Mouse (Mus musculus) brain, embryonic 18.5 days (tissue): ENCODE results near the gene Gm21885.

Experiments used
- DNase-seq: peaks from one replicate; pipeline ENCODE4 v3.0.0-alpha.2; 2012; ENCODE audit warnings: low read depth, low spot score

Gene Gm21885

DNA sequence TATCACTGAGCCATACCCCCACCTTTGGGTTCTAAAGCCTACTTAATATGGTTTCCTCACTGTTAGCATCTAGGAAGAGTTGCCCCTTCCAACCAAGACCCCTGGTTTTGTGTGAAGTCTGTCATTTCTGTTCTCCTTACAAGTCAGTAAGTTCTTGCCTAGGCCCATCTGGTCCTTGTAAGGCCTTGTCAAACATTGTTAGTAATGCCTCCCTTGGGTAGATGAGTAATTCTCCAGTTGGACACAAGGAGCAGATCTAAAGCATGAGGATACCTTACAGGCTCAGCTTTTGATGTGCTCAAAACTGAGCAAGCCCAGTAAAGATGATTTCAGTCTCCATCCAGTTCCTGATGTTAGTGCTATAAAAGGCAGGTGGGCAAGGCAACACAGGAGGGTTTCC, 12.9 kb upstream of the Gm21885 start:
- DNase-seq: no peak

DNA sequence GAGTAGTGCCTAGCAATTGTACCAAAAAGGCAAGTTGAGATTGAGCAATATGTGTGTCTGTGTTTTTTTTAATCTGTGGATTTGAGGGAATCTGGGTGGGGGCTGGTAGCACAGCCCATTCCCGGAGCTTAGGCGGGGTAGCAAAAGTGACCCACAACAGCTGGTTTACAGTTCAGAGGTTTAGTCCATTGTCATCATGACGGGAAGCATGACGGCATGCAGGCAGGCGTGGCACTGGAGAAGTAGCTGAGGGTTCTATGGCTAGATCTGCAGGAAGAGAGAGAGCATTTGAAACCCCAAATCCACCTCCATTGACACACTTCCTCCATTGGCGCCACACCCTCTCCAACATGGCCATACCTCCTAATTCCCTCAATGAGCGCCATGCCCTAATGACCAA, 11.8 kb upstream of the Gm21885 start:
- DNase-seq: no peak

DNA sequence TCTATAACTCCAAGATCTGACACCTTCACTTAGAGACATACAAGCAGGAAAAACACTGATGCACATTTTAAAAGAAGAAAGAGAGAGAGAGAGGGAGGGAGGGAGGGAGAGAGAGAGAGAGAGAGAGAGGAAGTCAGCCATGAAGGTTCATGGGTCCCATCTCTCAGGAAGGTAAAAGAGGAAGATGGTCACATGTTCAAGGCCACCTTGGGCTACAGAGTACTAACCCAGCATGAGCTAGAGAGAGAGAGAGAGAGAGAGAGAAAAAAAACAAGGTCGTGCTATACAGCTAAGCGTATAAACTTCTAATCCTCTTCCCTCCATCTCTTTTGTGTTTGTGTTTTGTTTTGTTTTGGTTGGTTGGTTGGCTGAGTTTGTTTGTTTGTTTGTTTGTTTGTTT, 10.7 kb upstream of the Gm21885 start:
- DNase-seq: no peak

DNA sequence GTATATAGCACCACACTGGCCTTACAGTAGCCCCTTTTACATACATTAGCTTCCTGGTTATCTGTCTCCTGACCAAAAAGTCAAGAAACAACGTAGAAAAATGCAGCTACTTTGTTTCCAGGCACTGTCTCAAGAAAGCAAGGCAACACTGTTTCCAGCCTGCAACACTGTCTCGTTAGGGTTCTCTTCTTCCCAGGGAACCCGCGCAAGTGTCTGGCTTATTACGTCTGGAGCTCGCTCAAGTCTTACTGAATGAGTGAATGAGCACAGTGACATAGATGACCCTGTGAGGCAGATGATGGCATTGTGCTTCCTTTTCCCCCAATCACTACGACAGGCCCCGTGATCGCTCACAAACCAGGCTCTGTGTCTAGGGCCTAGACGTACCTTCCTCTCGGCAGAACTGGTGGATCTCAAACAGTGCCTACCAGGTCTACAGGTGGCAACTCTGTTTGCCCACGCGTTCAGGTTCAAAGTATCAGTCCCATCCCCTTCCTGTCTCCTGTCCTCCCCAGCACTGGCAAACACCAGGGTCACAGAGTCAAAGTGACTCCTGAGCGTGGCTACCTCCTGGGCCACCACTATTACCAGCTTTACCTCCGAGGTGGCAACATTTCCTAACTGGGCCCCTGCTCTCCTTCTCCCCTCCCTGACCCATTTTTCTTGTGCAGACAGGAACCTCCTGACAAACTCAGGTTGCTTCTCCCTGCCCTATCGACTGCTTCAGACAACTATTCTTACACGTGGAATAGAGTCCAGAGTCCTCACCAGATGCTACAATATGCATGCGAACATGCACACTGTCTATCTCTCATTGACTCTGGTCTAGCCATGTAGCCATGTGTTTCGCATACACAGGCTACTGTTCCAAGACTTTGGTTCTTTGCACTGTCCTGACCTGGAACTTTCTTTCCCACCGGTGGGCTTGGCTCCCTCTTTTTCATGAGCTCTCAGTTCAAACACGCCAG, 8.4 kb upstream of the Gm21885 start:
- DNase-seq: no peak

DNA sequence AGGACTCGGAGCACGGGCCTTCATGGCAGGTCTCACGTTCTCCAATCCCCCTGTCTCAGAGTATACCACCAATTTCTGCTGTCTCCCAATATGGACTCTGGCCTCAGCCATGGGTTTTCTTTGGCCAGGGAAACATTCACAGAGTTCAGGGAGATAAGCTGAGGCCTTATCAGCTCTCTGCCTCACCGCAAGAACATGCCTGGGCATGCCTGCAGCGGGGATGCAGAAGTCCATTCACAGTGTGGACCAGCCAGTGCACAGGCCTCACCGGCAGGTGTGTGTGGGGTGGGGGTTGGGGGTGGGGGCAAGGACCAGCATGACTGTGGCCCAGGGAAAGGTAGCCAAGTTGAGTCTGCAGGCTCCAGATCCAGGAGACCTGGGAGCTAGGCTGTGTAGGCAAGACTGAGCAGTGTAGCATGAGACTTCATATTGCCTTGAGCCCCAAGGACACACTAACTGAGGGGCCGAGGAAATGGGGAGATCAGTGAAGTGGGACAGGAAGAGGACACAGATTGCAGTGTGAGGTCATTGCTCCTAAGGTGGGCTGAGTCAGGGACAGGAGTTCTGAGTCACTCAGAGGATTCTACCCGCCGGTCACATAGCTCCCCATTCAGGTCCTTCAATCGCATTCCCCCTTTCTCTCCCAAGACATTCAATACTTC, 7.3 kb upstream of the Gm21885 start:
- DNase-seq: no peak

DNA sequence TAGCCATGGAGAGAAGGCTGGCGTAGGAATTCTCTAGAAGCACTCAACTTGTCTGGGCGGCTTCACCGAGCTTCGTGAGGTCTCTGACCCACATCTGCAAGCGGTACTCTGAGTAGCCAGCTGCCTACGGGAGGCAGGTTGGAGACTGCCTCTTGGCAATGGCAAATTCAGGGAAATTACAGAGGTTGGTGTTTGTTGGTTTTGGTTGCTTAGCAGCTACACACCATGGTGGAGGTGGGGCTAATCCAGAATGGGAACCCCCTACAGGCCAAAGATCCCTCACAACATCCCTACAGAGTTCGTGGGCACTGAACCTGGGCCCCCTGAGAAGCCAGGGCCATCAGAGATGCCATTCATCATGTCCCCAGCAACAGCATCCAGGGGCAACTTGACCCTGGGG, 6.4 kb upstream of the Gm21885 start:
- no peak for DNase-seq

DNA sequence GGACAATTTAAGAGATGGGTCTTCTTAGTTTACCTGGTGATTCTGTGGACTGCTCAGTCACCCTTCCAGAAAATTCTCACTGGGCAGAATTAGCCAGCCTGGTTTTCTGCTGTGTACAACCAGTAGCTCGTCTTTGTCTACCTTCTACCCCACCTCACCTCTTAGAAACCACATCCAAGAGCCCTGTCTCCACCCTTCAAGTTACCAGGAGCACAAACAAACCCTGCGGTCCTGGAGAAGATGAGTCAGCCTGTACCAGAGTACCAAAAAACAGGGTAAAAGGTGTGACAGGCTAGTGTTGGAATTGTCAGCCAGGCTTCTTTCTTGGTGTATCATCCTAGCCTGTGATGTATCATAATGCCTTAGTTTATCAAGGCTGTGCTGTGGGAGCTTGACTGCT, 6.0 kb upstream of the Gm21885 start:
- DNase-seq: no peak

DNA sequence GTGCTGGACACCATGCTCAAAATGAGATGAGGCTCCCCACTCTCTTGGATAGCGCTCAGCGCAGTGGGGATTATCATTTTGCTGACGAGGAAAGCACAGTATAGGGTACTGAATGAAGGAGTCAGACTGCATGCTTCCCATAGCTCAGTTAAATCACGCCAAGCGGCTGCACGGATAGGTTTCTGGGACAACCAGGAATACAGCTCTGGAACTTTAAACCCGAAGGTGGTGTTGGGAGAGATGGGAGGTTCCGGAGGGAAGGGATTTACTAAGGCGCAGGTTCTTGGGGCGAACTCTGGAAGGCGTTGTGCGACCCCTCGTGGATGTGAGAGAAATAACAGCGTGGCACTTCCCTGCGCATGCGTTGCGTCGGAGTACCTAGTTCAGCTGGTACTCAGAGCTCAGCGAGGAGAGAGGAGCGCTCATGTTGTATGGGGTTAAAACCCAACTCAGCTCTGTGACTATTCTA, 4.8 kb upstream of the Gm21885 start:
- DNase-seq: peak; percentile 82

DNA sequence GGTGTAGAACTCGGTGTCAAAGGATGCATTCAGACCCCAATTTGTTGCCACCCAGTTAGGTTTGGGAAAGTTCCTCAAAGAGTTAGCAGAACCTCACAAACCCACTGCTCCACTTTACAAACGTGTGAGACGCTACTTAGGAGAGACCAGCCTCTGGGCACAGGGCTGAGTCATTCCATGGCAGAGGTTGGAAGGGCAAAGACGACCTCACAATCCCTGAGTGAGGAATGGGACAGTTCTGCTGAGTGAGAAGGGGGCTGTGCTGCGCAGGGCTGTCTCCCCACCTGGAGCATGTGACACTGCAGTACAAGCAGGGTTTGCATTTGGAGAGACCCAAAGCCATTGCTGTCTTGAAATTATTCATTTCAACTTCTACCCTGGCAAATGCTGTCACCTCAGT, 618 bp downstream of the Gm21885 start:
- no peak for DNase-seq

DNA sequence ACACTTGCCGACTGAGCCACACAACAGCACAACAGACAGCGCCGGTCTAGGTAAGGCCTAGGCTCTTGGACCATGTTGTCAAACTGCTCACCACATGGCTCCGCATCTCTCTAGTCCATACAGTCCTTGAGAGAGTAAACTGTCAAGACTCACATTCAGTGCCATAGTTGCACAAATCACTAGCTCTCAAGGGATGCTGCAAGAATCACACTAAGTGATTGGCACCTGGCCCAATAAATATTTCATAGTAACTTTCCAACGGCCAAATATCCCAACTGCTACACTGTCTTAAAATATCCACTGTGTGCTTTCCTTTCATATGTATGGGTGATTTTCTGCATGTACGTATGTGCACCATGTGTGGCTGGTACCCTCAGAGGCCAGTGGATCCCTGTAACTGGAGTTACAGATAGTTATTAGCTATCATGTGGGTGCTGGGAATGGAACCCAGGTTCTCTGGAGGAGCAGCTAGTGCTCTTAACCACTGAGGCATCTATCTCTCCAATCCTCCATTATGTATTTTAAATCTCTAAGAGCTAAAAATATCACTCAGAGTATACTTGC, 1.9 kb downstream of the Gm21885 start:
- DNase-seq: no peak

DNA sequence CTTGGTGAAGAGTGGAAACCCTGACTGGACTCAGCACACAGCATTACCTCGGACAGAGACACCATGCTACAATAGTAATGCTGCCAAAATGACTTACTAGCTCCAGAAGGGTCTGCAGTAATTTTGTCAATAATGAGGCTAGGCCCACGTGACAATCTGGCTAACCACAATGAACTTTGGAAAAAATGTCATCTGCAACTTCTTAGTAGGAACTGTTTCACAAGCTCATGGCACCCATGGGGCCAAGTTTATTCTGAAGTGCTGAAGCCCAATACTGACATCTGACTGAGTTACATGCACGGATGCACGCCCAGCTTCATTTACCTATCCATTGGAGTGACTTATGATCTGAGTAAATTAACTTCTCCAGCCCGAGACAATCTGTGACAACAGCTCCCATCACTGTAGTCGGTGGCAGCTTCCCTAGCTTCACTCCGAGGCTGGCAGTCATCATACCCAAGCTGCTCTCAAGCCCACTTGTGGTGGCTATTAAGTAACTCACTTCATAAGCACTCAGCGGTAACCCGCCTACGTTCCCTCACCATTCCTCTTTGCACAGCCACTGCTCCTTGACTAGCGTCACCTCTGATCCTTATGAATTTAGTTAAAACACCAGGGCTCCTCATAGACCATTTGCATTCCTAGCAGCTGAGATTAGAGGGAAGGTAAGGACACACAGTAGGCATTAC, 4.4 kb downstream of the Gm21885 start:
- DNase-seq: no peak

DNA sequence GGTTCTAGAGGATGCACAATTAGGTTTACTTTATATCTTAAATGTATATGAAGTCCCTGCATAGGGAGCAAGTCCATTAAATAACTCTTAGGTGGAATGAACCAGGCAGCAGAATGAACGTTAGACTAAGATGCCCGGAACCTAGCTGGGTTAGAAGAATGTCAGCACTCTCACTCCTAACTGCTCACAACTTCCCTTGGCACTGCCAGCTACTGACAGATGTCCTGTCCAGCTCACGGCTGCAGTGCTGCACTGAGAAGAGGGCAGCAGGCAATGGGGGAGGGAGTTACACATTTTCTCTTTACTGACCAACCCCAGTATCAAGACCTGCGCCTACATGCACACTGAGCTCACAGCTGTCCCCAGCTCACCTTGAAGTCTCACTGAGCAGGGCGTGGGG, 5.4 kb downstream of the Gm21885 start:
- DNase-seq: no peak

DNA sequence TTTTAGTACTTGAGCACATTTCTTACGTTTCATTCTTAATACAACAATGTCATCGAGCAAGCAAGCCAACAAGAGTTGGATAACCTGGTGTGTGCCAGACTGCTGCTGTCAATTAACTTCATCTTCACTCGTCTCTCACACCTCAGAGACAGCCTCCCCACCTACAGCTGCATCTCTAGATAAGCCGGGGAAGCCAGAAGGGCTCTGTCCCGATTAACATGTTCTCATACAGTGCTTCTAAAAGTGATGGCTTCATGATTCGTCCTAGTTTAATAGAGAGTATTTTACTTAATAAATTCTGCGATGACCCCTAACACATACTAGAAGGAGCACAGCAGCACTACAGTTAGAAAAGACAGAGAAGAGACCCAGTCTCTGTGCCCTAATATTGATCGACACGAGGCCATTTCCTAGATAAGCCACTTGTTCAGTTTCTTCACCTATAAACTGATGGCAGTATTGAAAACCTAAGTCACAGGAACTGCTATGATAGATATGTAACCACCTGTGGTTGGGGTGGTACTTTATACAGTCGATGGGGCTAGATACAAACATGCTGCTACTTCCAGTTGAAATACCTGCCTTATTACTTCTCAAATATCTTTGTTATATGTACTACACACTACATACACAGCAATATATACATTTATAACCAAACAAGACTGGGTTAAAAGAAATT, 8.5 kb downstream of the Gm21885 start:
- no peak for DNase-seq

DNA sequence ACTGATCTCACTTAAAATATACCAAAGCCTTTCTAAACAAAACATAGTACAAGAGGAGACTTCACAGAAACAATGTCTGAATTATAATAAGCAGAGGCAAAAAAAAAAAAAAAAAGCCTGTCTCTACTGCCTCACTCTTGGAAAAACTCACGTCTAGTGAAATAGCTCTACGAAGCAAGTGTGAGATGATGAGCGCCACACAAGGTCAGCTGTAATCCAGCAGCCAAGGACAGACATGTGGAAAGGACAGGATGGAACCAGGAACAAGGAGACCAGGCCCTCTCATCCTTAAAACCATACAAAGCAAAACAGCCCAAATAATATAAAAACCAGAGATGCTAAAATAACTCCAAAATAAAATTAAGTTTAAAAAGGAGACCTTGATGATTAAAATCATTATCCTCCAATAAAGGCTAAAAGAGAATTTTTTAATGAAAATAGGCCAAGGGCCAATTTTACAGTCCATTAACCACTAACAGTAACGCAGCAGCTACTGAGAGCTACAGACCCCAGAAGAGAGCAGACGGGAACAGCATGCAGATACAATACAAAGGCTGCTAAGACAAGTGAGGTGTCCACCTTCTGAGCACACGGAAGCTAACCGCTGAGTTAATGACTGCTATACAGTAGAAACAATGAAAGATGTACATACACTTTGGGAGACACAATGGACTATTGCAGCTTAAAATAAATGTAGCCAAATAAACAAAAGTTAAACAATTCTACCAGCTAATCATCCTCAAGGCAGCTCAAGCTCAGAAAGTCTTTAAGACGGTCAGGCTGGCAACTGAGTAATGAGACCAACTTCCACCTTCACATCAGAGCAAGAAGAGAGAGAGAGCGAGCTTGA, 13.5 kb downstream of the Gm21885 start:
- no peak for DNase-seq

DNA sequence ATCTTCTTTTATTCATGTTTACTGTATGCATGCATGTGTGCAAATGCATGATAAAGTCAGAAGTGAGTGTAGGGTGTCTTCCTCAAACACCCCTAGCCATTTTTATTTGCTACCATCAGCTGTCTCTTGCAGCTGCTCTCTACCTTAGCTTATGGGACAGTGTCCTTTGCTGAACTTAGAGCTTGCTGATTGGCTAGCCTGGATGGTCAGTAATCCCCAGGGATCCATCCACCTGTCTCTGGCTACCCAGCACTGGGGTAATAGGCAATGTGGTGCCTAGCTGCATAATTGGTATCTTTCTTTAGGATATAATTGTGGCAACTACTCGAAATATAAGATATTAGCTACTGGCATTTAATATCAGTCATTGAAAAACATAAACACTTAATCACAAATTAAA, 31.1 kb downstream of the Gm21885 start:
- DNase-seq: no peak

DNA sequence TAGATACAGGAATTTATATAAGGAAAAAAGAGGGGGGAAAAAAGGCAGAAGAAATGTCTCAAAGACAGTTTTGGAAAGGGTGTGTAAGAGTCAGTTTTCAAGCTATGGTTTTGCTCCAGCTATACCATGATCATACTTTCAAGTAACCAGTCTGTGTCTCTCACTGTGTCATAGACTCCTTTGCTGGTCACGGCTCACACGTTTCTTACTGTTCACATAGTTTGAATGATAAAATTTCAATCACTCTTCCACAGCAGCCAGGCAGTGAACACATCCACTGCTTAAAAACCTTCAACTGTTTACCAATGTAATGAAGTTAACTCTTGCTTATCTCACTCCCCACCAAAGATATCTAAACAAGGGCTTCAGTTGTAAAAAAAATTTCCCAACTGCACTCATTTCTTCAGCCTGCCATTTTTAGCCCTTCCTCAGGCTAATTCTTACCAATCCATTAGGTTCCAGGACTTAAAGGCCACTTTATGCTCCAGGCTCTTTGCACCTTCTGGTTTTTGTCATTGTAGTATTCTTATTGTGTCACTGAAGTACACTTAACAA, 32.5 kb downstream of the Gm21885 start:
- DNase-seq: no peak

DNA sequence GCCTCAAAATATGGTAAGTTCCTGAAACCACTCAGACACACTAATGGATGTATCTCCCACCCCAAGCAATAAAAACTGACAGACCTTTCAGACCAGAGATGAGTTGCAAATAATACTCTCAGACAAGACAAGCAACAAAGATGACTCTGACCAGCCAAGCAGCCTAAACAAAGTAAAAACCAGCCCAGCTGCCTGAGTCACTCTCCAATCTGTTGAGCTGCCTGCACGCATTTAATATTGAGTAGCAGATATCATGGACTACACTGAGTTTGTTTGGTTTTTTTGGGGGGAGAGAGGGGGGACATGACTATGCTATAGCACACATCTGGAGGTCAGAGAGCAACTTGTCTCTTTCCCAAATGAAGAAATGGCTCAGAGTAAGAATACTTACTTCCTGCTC, 33.6 kb downstream of the Gm21885 start:
- DNase-seq: no peak

DNA sequence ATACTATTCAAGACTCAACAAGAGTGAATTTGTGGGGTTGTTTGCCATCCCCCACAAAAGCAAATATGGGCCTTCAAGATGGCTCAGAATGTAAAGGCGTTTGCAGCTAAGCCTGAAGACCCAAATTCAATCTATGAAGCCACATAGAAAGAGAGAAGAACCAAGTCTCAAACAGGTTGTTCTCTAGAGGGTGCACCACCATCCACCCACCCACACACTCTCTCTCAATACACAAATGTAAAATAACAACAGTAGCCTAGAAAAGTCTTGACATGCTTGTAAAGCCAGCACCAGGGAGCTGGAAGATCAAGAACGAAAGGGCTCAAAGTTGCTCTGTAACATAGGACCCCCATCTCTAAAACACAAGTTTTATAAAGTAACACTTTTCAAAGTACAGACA, 34.9 kb downstream of the Gm21885 start:
- DNase-seq: no peak

DNA sequence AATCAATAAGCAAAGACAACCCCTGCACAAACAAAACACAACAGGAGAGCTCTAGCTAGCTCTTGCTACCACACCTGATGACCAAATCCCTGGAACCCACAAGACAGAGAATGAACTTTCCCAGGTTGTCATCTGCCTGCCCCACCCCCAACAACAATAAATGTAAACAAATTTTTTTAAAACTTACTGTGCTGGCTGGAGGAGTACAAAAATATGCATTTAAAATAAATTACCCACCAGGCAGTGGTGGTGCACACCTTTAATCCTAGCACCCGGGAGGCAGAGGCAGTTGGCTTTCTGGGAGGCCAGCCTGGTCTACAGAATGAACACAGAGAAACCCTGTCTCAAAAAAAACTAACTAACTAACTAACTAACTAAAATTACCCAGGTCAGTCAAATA, 35.3 kb downstream of the Gm21885 start:
- no peak for DNase-seq

DNA sequence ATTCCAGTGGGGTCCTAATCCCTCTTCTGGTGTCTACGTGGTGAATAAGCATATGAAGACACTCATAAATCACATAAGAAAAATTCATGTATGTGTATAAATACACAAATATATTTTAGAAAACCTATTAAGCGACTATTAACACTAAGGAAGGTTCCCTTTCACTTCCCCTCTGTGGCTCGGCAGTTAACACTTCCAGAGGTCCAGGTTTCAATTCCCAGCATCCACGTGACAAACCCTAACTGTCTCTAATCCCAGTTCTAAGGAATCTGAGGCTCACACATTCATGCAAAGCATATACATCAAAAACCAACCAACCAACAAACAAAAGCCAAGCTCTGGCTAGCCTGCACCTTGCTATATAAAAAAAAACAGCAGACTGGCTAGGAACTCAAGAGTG, 35.8 kb downstream of the Gm21885 start:
- no peak for DNase-seq
